Mouse (Mus musculus) limb, embryonic 14.5 days (tissue): ENCODE results near the gene Ahdc1. TPM values are rescaled to one million over a fixed set of nuclear protein-coding genes. Genes with fewer than 3 reads are reported as not detected.

Source experiments
- ATAC-seq: fragments of 200-750 bp; cut with Nextera tagmentation; 2 replicates; pipeline ENCODE4 v1.8.0; 2017; ENCODE audit warnings: low read depth, moderate number of reproducible peaks, moderate TSS enrichment; ENCODE audit not compliant: low FRiP score
- DNase-seq: peaks from one replicate; pipeline ENCODE4 v3.0.0-alpha.2; 2015; ENCODE audit warnings: low spot score
- H3K27ac ChIP-seq: fragments of 300-500 bp; sonication (generic); replicated peaks from 2 replicates; pipeline ENCODE4 v1.5.1; 2014; ENCODE audit warnings: low read depth, mild to moderate bottlenecking, low read length, moderate library complexity, mixed read lengths
- H3K27me3 ChIP-seq: fragments of 300-500 bp; sonication (generic); 2 replicates; pipeline ENCODE4 v1.6.1; 2014; ENCODE audit warnings: low read length, mixed read lengths; ENCODE audit not compliant: control insufficient read depth, insufficient read depth
- H3K36me3 ChIP-seq: fragments of 300-500 bp; sonication (generic); 2 replicates; pipeline ENCODE4 v1.6.1; 2014; ENCODE audit warnings: mild to moderate bottlenecking, low read length, moderate library complexity, mixed read lengths; ENCODE audit not compliant: control insufficient read depth, insufficient read depth
- H3K4me1 ChIP-seq: fragments of 300-500 bp; sonication (generic); 2 replicates; pipeline ENCODE4 v1.6.1; 2014; ENCODE audit warnings: antibody characterized with exemption, low read length, mixed read lengths; ENCODE audit not compliant: control insufficient read depth, insufficient read depth
- H3K4me2 ChIP-seq: fragments of 300-500 bp; sonication (generic); replicated peaks from 2 replicates; pipeline ENCODE4 v1.6.1; 2014; ENCODE audit warnings: low read depth, mild to moderate bottlenecking, low read length, moderate library complexity; ENCODE audit not compliant: severe bottlenecking
- H3K4me3 ChIP-seq: fragments of 300-500 bp; sonication (generic); replicated peaks from 2 replicates; pipeline ENCODE4 v1.5.1; 2014; ENCODE audit warnings: low read length
- H3K9ac ChIP-seq: fragments of 300-500 bp; sonication (generic); 2 replicates; pipeline ENCODE4 v1.6.1; 2014; ENCODE audit warnings: mild to moderate bottlenecking, low read depth, low read length, moderate library complexity; ENCODE audit not compliant: severe bottlenecking
- H3K9me3 ChIP-seq: fragments of 300-500 bp; sonication (generic); 2 replicates; pipeline ENCODE4 v1.6.1; 2016; ENCODE audit warnings: low read length; ENCODE audit not compliant: control insufficient read depth
- POLR2A ChIP-seq: fragments of 200-500 bp; IDR thresholded peaks from 2 replicates; pipeline ENCODE4 v1.8.0; 2012; ENCODE audit warnings: inconsistent platforms, mild to moderate bottlenecking, moderate library complexity, borderline replicate concordance; ENCODE audit not compliant: insufficient read depth, insufficient read length; ENCODE audit errors: extremely low read depth
- WGBS: fragments of 180-500 bp; shearing (Covaris S2); extraction: QIAGEN DNeasy Blood & Tissue Kit; methylation state at CpG from one replicate; pipeline ENCODE4 v1.1.7; 2014; 5-methylcytosine and 5-hydroxymethylcytosine counted together
- polyA plus RNA-seq, 2 experiments: library from polyadenylated mRNA; depleted of rRNA in 1 of 2; stranded (reverse) in 1 of 2; unstranded in 1 of 2; fragments of >200 nt; fragmentation: Nextera tagmentation in 1 of 2; extraction: Ambion mirVana in 1 of 2; gene quantifications; 2 replicates each; pipeline versions ENCODE4 v1.2.1 to v1.2.3; 2012 to 2014

Ahdc1 gene
- polyA plus RNA-seq, 2 experiments: 12.9 to 29.6 TPM

DNA sequence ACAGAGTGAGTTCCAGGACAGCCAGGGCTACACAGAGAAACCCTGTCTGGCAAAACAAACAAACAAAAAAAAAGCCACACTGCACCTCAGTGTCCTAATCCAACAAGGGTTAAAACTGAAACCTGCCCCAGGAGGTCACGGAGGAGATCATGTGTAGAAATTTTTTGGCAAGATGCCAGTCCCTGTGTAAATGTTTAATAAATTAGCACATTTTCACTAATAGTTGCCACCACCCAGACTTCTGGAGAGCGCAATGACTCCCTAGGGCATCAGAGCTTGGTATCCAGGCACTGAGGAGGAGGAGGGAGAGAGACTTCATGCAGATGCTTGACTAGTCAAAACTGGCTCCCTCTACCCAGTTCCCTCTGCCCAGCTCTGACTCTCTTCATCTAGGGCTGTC is 31.9 kb upstream of the Ahdc1 start:
- Histone ChIP-seq H3K36me3 (no peaks in the 10 kb centered on the region), H3K9me3 (no peaks in the 10 kb centered on the region), H3K27ac (no peak overlapping the region), H3K4me1 (peaks cover 12% of the 10 kb centered on the region; the same call in 1 of the 2 replicates), H3K4me3 (no peak overlapping the region), H3K27me3 (no peaks in the 10 kb centered on the region; the same call in 1 of the 2 replicates), H3K9ac (no peak overlapping the region), H3K4me2 (no peak overlapping the region)
- WGBS: 59% methylated on average over 2 of the region's 2 CpGs
- no peak for TF ChIP-seq POLR2A
- DNase-seq (no peak), ATAC-seq (no peak)

DNA sequence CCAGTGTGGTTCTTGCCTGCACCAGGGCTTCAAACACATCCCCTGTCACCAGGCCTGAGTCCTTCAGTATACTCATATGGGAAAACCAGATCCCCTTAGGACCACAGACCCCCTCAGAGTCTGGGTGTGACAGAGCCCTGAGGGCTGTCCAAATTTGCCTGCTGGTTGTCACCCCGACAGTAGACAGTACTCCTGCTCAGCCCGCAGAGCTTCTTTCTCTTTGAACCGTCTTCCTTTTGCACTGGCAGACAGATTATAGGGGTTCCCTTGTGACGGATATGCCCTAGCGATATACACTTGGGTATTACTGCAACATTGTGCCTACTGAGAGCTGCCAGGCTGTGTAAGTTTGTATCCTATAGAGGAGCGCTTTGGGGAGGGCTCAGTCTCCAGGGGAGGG is 29.4 kb upstream of the Ahdc1 start:
- Histone ChIP-seq H3K9me3 (no peaks in the 10 kb centered on the region), H3K4me2 (no peak overlapping the region), H3K27ac (no peak overlapping the region), H3K36me3 (no peaks in the 10 kb centered on the region), H3K4me1 (no peaks in the 10 kb centered on the region; the same call in 1 of the 2 replicates), H3K27me3 (no peaks in the 10 kb centered on the region), H3K4me3 (no peak overlapping the region), H3K9ac (no peak overlapping the region)
- 67% methylated on average over 6 of the region's 6 CpGs for WGBS
- ATAC-seq: no peak
- no peak for TF ChIP-seq POLR2A
- no peak for DNase-seq

DNA sequence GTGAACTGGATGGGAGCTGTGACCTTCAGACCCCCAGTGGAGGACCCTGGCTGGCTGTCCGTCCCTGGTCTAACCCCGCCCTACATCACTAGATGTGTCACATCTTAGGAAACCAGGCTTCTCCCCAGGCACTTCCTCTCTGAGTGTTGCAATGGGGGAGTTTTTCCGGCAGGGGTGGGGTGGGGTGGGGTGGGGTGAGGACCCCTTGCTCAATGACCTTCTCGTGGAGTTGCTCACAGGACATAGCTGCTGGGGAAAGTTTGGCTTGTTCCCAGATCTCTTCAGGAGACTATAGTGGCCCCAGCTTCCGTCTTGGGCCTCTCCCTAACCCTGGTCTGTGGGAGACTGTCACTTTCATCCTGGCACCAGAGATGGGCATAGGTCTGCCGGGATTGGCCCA is 28.1 kb upstream of the Ahdc1 start:
- H3K27me3 ChIP-seq: no peaks in the 10 kb centered on the region
- 72% methylated on average over 6 of the region's 6 CpGs for WGBS
- TF ChIP-seq POLR2A: no peak
- no peak overlapping the region for H3K4me3 ChIP-seq
- no peak for ATAC-seq
- no peak overlapping the region for H3K4me2 ChIP-seq
- no peak for DNase-seq
- no peaks in the 10 kb centered on the region; the same call in 1 of the 2 replicates for H3K4me1 ChIP-seq
- no peaks in the 10 kb centered on the region for H3K9me3 ChIP-seq
- no peak overlapping the region for H3K9ac ChIP-seq
- H3K27ac ChIP-seq: no peak overlapping the region
- no peaks in the 10 kb centered on the region for H3K36me3 ChIP-seq

DNA sequence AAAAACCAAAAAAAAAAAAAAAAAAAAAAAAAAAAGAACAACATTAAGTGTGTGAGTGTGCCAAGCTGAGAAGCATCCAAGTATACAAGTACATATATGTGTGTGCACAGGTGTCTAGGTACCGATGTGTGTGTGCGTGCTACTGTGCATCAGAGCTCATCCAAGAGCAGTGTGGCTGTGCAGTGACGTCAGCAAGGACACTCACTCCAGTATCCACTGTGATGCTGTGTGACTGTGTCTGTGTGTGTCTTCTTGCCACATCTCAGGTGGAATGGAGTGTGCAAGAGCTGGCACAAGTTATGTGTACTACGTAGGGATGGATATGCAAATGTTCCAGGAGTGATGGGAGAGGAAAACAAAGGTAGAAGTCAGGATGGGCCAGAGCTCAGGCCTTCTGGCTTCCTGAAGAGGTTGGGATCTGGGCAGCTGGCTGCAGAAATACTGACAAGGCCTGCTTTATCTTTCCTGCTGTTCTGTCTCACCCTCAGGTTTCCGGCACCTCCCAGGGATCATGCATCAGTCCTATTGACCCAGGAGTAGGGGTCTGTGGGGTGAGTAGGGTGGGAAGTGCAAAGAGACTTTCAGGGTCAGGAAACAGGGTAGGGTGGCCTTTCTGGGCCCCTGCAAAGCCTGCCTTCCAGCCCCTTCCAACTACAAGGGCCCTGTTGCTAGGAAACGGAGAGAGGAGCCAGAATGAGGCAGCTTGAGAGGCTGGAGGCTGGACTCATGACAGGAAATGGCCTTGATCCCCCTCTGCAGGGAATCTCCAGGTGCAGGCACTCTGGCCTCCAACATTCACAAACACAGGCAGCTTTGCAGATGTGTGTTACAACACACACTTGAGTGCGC is 27.2 kb upstream of the Ahdc1 start:
- H3K9me3 ChIP-seq: no peaks in the 10 kb centered on the region
- H3K36me3 ChIP-seq: no peaks in the 10 kb centered on the region
- no peak overlapping the region for H3K4me2 ChIP-seq
- WGBS: 51% methylated on average over 7 of the region's 7 CpGs
- 0 out of 2 replicates have a peak overlapping the region, but pooled peaks have one; percentile 25 for H3K9ac ChIP-seq
- H3K27ac ChIP-seq: peak overlapping the region; percentile 76
- H3K4me1 ChIP-seq: no peaks in the 10 kb centered on the region; the same call in 1 of the 2 replicates
- DNase-seq: peak; percentile 63
- no peak overlapping the region for H3K4me3 ChIP-seq
- TF ChIP-seq POLR2A: no peak
- peak; percentile 73; the same call in 1 of the 2 replicates for ATAC-seq
- H3K27me3 ChIP-seq: no peaks in the 10 kb centered on the region

DNA sequence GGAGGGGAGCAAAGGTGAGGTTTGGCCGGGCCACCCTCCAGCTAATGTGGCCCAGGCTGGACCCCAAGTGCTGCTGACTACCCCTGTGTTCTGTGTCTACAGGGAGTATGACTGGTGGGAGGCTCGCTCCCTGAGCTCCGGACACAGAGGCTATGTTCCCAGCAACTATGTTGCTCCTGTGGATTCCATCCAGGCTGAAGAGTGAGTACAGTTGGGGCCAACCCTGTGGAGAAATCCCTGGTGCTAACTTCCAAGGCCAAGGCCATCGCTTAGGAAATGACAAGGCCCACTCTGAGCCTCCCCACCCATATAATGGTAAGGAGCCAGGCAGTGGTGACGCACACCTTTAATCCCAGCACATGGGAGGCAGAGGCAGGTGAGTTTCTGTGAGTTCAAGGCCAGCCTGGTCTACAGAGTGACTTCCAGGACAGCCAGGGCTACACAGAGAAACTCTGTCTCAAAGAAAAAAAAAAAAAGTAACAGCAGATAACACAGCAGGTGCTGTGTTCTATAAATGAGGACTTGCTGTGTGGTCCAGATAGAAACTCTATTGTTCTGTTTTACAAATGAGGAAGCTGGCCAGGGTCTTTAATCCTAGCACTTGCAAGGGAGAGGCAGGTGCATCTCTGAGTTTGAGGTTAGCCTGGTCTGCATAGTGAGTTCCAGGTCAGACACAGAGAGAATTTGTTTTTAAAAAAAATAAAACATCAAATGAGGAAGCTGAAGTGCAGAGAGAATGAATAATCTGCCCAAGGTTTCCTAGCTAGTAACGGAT is 22.3 kb upstream of the Ahdc1 start:
- Histone ChIP-seq H3K4me1 (no peaks in the 10 kb centered on the region; the same call in 1 of the 2 replicates), H3K4me2 (no peak overlapping the region), H3K27ac (no peak overlapping the region), H3K27me3 (no peaks in the 10 kb centered on the region), H3K4me3 (no peak overlapping the region), H3K9me3 (no peaks in the 10 kb centered on the region), H3K36me3 (no peaks in the 10 kb centered on the region), H3K9ac (no peak overlapping the region)
- DNase-seq (no peak), ATAC-seq (no peak)
- 82% methylated on average over 6 of the region's 6 CpGs for WGBS
- no peak for TF ChIP-seq POLR2A
